Mouse (Mus musculus) MEL (cell line): ENCODE data around the gene Higd1b. TPM values are rescaled to one million over a fixed set of nuclear protein-coding genes. Genes with fewer than 3 reads are reported as not detected.

Experiments used
- DNase-seq: peaks from one replicate; pipeline ENCODE4 v3.0.0; 2011; ENCODE audit warnings: low read depth, low spot score
- H3K27ac ChIP-seq: 2 replicates; pipeline ENCODE4 v1.5.1; 2012; ENCODE audit warnings: low read depth, mild to moderate bottlenecking, control low read depth, low read length, moderate library complexity; ENCODE audit not compliant: control insufficient read depth
- H3K27me3 ChIP-seq, 2 experiments: fragments of 150-350 bp in 1 of 2; sonication (generic) in 1 of 2; 2 replicates each; pipeline ENCODE4 v1.6.1; 2012; ENCODE audit warnings: low read length in 2 of 2, mild to moderate bottlenecking in 2 of 2, improper control_type of control experiment in 1 of 2, moderate library complexity in 1 of 2; ENCODE audit not compliant: insufficient read depth in 2 of 2, control insufficient read depth in 1 of 2
- H3K36me3 ChIP-seq, 2 experiments: 2 replicates each; pipeline ENCODE4 v1.6.1; 2012 to 2014; ENCODE audit warnings: low read length in 2 of 2, improper control_type of control experiment in 1 of 2, inconsistent platforms in 1 of 2, mild to moderate bottlenecking in 1 of 2; ENCODE audit not compliant: insufficient read depth in 2 of 2, control insufficient read depth in 1 of 2
- H3K4me1 ChIP-seq, 2 experiments: fragments of 150-350 bp in 1 of 2; sonication (generic) in 1 of 2; 2 replicates each; pipeline ENCODE4 v1.6.1; 2012; ENCODE audit warnings: low read length in 2 of 2, improper control_type of control experiment in 1 of 2, mild to moderate bottlenecking in 1 of 2; ENCODE audit not compliant: insufficient read depth in 2 of 2, control insufficient read depth in 1 of 2
- H3K4me3 ChIP-seq, 2 experiments: fragments of 150-350 bp in 1 of 2; sonication (generic) in 1 of 2; 2 replicates each; pipeline ENCODE4 v1.5.1; 2012; ENCODE audit warnings: low read depth in 2 of 2, low read length in 2 of 2, mild to moderate bottlenecking in 2 of 2, moderate library complexity in 2 of 2, control low read depth in 1 of 2, improper control_type of control experiment in 1 of 2; ENCODE audit not compliant: control insufficient read depth in 1 of 2, insufficient read depth in 1 of 2
- H3K79me2 ChIP-seq: 2 replicates; pipeline ENCODE4 v1.6.1; 2012; ENCODE audit warnings: mild to moderate bottlenecking, low read length, moderate library complexity; ENCODE audit not compliant: control insufficient read depth, poor library complexity, insufficient read depth
- H3K9ac ChIP-seq: 2 replicates; pipeline ENCODE4 v1.6.1; 2012; ENCODE audit warnings: low read depth, mild to moderate bottlenecking, control low read depth, low read length, moderate library complexity; ENCODE audit not compliant: control insufficient read depth, poor library complexity, severe bottlenecking
- H3K9me3 ChIP-seq: fragments of 150-350 bp; sonication (generic); replicated peaks from 2 replicates; pipeline ENCODE4 v1.6.1; 2012; ENCODE audit warnings: mild to moderate bottlenecking, low read length, improper control_type of control experiment, moderate library complexity; ENCODE audit not compliant: insufficient read depth
- BHLHE40 ChIP-seq: IDR thresholded peaks from 2 replicates; pipeline ENCODE4 v1.6.1; 2012; ENCODE audit warnings: low read depth, mild to moderate bottlenecking, inconsistent platforms, low read length, improper control_type of control experiment, borderline replicate concordance
- CHD2 ChIP-seq: IDR thresholded peaks from 2 replicates; pipeline ENCODE4 v1.6.1; 2011; ENCODE audit warnings: low read length, improper control_type of control experiment
- CTCF ChIP-seq, 3 experiments: IDR thresholded peaks in 2 of 3; conservative IDR thresholded peaks in 1 of 3; 2 replicates each; pipeline ENCODE4 v1.5.1; 2011 to 2012; ENCODE audit warnings: low read length in 3 of 3, low read depth in 2 of 3, mild to moderate bottlenecking in 2 of 3, improper control_type of control experiment in 1 of 3, inconsistent platforms in 1 of 3, mixed read lengths in 1 of 3, moderate library complexity in 1 of 3; ENCODE audit not compliant: control insufficient read depth in 1 of 3, insufficient read depth in 1 of 3, poor library complexity in 1 of 3, severe bottlenecking in 1 of 3
- E2F4 ChIP-seq: IDR thresholded peaks from 2 replicates; pipeline ENCODE4 v1.6.1; 2011; ENCODE audit warnings: low read depth, low read length, improper control_type of control experiment, borderline replicate concordance
- GATA1 ChIP-seq: IDR thresholded peaks from 2 replicates; pipeline ENCODE4 v1.6.1; 2011; ENCODE audit warnings: low read depth, low read length, improper control_type of control experiment
- HCFC1 ChIP-seq: IDR thresholded peaks from 2 replicates; pipeline ENCODE4 v1.6.1; 2012; ENCODE audit warnings: low read depth, mild to moderate bottlenecking, inconsistent platforms, low read length, improper control_type of control experiment, moderate library complexity
- JUND ChIP-seq: IDR thresholded peaks from 2 replicates; pipeline ENCODE4 v1.6.1; 2011; ENCODE audit warnings: low read depth, mild to moderate bottlenecking, improper control_type of control experiment, low read length
- KAT2A ChIP-seq: conservative IDR thresholded peaks from 2 replicates; pipeline ENCODE4 v1.6.1; 2012; ENCODE audit warnings: low read depth, low read length, improper control_type of control experiment, inconsistent platforms
- MAX ChIP-seq: IDR thresholded peaks from 2 replicates; pipeline ENCODE4 v1.6.1; 2011; ENCODE audit warnings: low read length, improper control_type of control experiment
- MAZ ChIP-seq: IDR thresholded peaks from 2 replicates; pipeline ENCODE4 v1.6.1; 2012; ENCODE audit warnings: low read depth, mild to moderate bottlenecking, inconsistent platforms, low read length, improper control_type of control experiment
- NELFE ChIP-seq: IDR thresholded peaks from 2 replicates; pipeline ENCODE4 v1.6.1; 2011; ENCODE audit warnings: low read depth, low read length, improper control_type of control experiment
- POLR2AphosphoS2 ChIP-seq: IDR thresholded peaks from 2 replicates; pipeline ENCODE4 v1.6.1; 2011; ENCODE audit warnings: low read length, improper control_type of control experiment
- RCOR1 ChIP-seq: IDR thresholded peaks from 2 replicates; pipeline ENCODE4 v1.6.1; 2012; ENCODE audit warnings: low read depth, mild to moderate bottlenecking, inconsistent platforms, low read length, improper control_type of control experiment
- TAL1 ChIP-seq: IDR thresholded peaks from 2 replicates; pipeline ENCODE4 v1.6.1; 2012; ENCODE audit warnings: mild to moderate bottlenecking, inconsistent platforms, low read length, moderate library complexity, mixed read lengths
- TBP ChIP-seq: IDR thresholded peaks from 2 replicates; pipeline ENCODE4 v1.8.0; 2011; ENCODE audit warnings: low read depth, low read length, improper control_type of control experiment
- TCF12 ChIP-seq: IDR thresholded peaks from 2 replicates; pipeline ENCODE4 v1.6.1; 2014; ENCODE audit warnings: low read depth, mild to moderate bottlenecking, inconsistent platforms, low read length, improper control_type of control experiment, moderate library complexity
- USF1 ChIP-seq: IDR thresholded peaks from 2 replicates; pipeline ENCODE4 v1.6.1; 2014; ENCODE audit warnings: low read depth, mild to moderate bottlenecking, inconsistent platforms, low read length, improper control_type of control experiment, moderate library complexity
- ZC3H11A ChIP-seq: IDR thresholded peaks from 2 replicates; pipeline ENCODE4 v1.6.1; 2012; ENCODE audit warnings: low read depth, mild to moderate bottlenecking, inconsistent platforms, low read length, improper control_type of control experiment
- ZKSCAN1 ChIP-seq: IDR thresholded peaks from 2 replicates; pipeline ENCODE4 v1.6.1; 2012; ENCODE audit warnings: low read depth, mild to moderate bottlenecking, inconsistent platforms, low read length, improper control_type of control experiment, moderate library complexity
- ZMIZ1 ChIP-seq: IDR thresholded peaks from 2 replicates; pipeline ENCODE4 v1.6.1; 2012; ENCODE audit warnings: low read depth, mild to moderate bottlenecking, inconsistent platforms, low read length, improper control_type of control experiment, moderate library complexity
- ZNF384 ChIP-seq: IDR thresholded peaks from 2 replicates; pipeline ENCODE4 v1.6.1; 2012; ENCODE audit warnings: low read depth, mild to moderate bottlenecking, inconsistent platforms, low read length, improper control_type of control experiment
- polyA plus RNA-seq, 2 experiments: library from polyadenylated mRNA; stranded (reverse) in 1 of 2; unstranded in 1 of 2; fragments of >175 nt in 1 of 2; fragments of >200 nt in 1 of 2; gene quantifications; 2 replicates each; pipeline versions ENCODE4 v1.2.1 to v1.2.4; 2012; ENCODE audit warnings: low replicate concordance in 2 of 2, low read depth in 1 of 2; ENCODE audit not compliant: insufficient read length in 2 of 2, insufficient read depth in 1 of 2, missing spikeins in 1 of 2
- total RNA-seq: library from RNA; depleted of rRNA; stranded (reverse); fragments of 300-350 nt; gene quantifications from 2 replicates; pipeline ENCODE4 v1.2.3, GENCODE M21; 2012; rRNA removed

Gene Higd1b
- not detected in 2 replicates for total RNA-seq
- not detected for polyA plus RNA-seq

DNA sequence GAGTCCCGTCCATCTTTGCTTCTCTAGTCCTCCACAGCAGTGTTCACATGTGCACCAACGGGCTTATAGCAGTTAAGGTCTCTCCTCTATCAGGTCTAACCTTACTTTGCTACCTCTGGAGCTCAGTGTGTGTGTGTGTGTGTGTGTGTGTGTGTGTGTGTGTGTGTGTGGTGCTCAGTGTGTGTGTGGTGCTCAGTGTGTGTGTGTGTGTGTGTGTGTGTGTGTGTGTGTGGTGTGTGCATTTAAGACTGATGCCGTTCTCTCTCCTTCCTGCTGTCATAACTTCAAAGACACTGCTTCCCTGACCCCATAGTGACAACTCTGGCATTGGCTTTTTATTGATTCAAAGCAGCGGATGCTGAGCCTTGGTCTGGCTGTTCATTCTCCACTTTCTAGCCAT, at the start of gene Higd1b:
Gene Higd1b, plus strand, starts transcription at position 301 of the 400 bp plus-strand sequence.
- Histone ChIP-seq H3K27ac (no peak within 1 kb of the TSS), H3K36me3 (no peaks in the 10 kb centered on the region; a peak in 1 of 4 replicates), H3K4me3 (no peak within 1 kb of the TSS), H3K4me1 (peaks cover 0 to 3% of the 10 kb centered on the region in 2 experiments; a peak in 1 of 4 replicates), H3K79me2 (no peaks in the 10 kb centered on the region), H3K9ac (no peak within 1 kb of the TSS), H3K27me3 (0 out of 4 replicates have a peak, but pooled peaks cover 0 to 2% of the 10 kb centered on the region in 2 experiments), H3K9me3 (no peaks in the 10 kb centered on the region)
- DNase-seq, result no peak
- TF ChIP-seq ZMIZ1 (no peak), HCFC1 (no peak), POLR2AphosphoS2 (0 out of 2 replicates have a peak, but pooled peaks have one; percentile 20)

GRCm38 (mm10) chr11:102787688-102788177, 47.9 kb upstream of the Higd1b start:
- H3K9ac ChIP-seq, result no peak overlapping the region
- DNase-seq, result no peak
- no peaks in the 10 kb centered on the region for H3K36me3 ChIP-seq
- peaks cover 20 to 29% of the 10 kb centered on the region in 2 experiments for H3K27me3 ChIP-seq
- no peaks in the 10 kb centered on the region for H3K9me3 ChIP-seq
- TF ChIP-seq ZNF384, result no peak
- TF ChIP-seq ZC3H11A, result no peak
- TF ChIP-seq TAL1, result no peak
- TF ChIP-seq MAX, result no peak
- TF ChIP-seq CTCF (IDR thresholded peaks at IDR 0.05 in 2 of 3, conservative IDR thresholded peaks at IDR 0.05 in 1 of 3; ENCODE audit: control insufficient read depth in 1 of 3, insufficient read depth in 1 of 3, low read depth in 2 of 3, low read length in 3 of 3, poor library complexity in 1 of 3, severe bottlenecking in 1 of 3), result no peak
- no peak for TF ChIP-seq TBP
- TF ChIP-seq TCF12, result no peak
- H3K27ac ChIP-seq, result no peak overlapping the region
- H3K4me1 ChIP-seq, result no peaks in the 10 kb centered on the region
- H3K4me3 ChIP-seq, result no peak overlapping the region
- no peaks in the 10 kb centered on the region for H3K79me2 ChIP-seq

DNA sequence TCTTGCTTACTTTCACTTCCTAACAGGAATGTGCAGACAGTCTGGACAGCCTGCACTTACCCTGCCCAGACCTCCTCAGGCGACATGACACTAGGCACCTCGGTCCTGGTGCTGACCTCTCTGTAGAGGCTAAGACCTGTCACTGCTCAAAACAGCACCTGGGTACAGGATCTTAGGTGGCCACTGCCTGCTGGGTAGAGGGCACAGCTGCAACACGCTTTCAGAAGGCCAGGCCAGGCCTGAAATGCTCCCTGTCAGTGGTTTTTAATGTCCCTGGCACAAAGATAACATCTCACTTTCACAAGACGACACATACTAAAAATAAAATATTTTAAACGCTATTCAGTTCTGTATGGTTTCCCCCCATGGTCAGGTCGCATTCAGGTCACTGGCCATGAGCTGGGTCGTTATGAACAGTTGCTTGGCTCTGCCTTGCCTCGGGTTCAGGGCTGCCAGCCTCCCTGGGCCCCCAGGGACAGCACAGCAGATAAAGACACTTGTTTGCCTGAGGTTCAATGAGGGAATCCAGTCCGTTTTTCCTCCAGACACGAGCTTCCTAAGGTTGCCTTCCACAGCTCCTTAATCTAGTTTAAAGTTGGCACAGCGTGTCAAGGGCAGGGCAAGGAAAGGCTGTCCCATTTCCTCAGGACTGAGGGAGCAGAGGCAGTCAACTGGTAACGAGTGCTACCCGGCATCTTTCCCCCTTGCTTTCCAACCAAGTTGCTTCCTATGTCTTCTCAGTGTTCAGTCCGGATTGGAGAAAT, 43.8 kb upstream of the Higd1b start:
- Histone ChIP-seq H3K4me1 (no peaks in the 10 kb centered on the region), H3K27me3 (peaks cover 32 to 45% of the 10 kb centered on the region in 2 experiments), H3K4me3 (no peak overlapping the region), H3K9me3 (no peaks in the 10 kb centered on the region), H3K9ac (no peak overlapping the region), H3K79me2 (no peaks in the 10 kb centered on the region), H3K36me3 (no peaks in the 10 kb centered on the region), H3K27ac (no peak overlapping the region)
- DNase-seq, result no peak
- TF ChIP-seq CHD2 (no peak), POLR2AphosphoS2 (no peak), GATA1 (no peak), USF1 (no peak), KAT2A (no peak), RCOR1 (no peak), ZKSCAN1 (no peak), NELFE (no peak), MAZ (no peak), BHLHE40 (no peak), JUND (no peak), E2F4 (no peak)
